22 mouse cellular contexts compared by ENCODE assay signal in genomic region chr6:147799861-147800260, GRCm38 (mm10).
DNase-seq lines count a peak whose midpoint lies in the region; ATAC-seq lines count a peak whose summit lies in the region.
"Had no signal": no experiment of that assay in that cellular context is flagged by ENCODE, and none has a peak within 500 bp of the region (broad histone marks: within the 10 kb centered on the region; RNA-seq: fewer than 3 reads in every experiment).

No protein-coding gene starts in this region.

- H3K4me2 ChIP-seq in midbrain, embryonic 16.5 days (ENCODE audit: low read length) = no peak overlapping the region
- H3K4me2 ChIP-seq: heart, embryonic 15.5 days; limb, embryonic 15.5 days; midbrain, embryonic 13.5 days had no signal

- no peaks in the 10 kb centered on the region for H3K27me3 ChIP-seq in midbrain, embryonic 16.5 days (ENCODE audit: control insufficient read depth, insufficient read depth, low read depth, low read length)
- H3K27me3 ChIP-seq in embryonic facial prominence, embryonic 10.5 days (replicated peaks; ENCODE audit: low read depth, poor library complexity, severe bottlenecking) = no peaks in the 10 kb centered on the region
- H3K27me3 ChIP-seq: heart, embryonic 15.5 days; limb, embryonic 15.5 days; midbrain, embryonic 13.5 days had no signal

- DNase-seq in ovary, adult 18-20 months (ENCODE audit: low spot score) = peak; percentile 9
- DNase-seq in ovary, postnatal 14 days (ENCODE audit: low spot score) = no peak
- DNase-seq in adrenal gland, adult 18-20 months (ENCODE audit: low spot score in 2 of 2) = peak; percentile 26 to 52
- peak; percentile 19 for DNase-seq in adrenal gland, postnatal 25 days
- no peak for DNase-seq in frontal cortex, postnatal 25 days (ENCODE audit: low spot score in 2 of 2)
- DNase-seq in embryonic facial prominence, embryonic 10.5 days (ENCODE audit: low spot score) = no peak
- DNase-seq: B cell, adult 2 months; cerebellum, adult 18-20 months; cerebellum, postnatal 10 days; kidney, adult 18-20 months; kidney, postnatal 4 days; lung, postnatal 4 days; right cerebral cortex, postnatal 4 days; thymus, postnatal 4 days had no signal

- no peaks in the 10 kb centered on the region for H3K9me3 ChIP-seq in midbrain, embryonic 16.5 days (replicated peaks; ENCODE audit: control insufficient read depth, low read length, poor library complexity, severe bottlenecking)
- H3K9me3 ChIP-seq in embryonic facial prominence, embryonic 10.5 days = no peaks in the 10 kb centered on the region
- H3K9me3 ChIP-seq: heart, embryonic 15.5 days; limb, embryonic 10.5 days; limb, embryonic 15.5 days; midbrain, embryonic 13.5 days had no signal

- 82% methylated on average over 6 of the region's 6 CpGs for WGBS in midbrain, embryonic 16.5 days
- WGBS in embryonic facial prominence, embryonic 10.5 days = 91% methylated on average over 6 of the region's 6 CpGs

- H3K27ac ChIP-seq in midbrain, embryonic 16.5 days (ENCODE audit: low read length) = no peak overlapping the region
- H3K27ac ChIP-seq in embryonic facial prominence, embryonic 10.5 days (replicated peaks) = no peak overlapping the region
- H3K27ac ChIP-seq: heart, embryonic 15.5 days; limb, embryonic 10.5 days; limb, embryonic 15.5 days; midbrain, embryonic 13.5 days had no signal

- H3K4me1 ChIP-seq in midbrain, embryonic 16.5 days (ENCODE audit: control insufficient read depth, insufficient read depth, low read length) = no peaks in the 10 kb centered on the region
- no peaks in the 10 kb centered on the region for H3K4me1 ChIP-seq in embryonic facial prominence, embryonic 10.5 days
- H3K4me1 ChIP-seq: heart, embryonic 15.5 days; limb, embryonic 10.5 days; limb, embryonic 15.5 days; midbrain, embryonic 13.5 days had no signal

- H3K9ac ChIP-seq in midbrain, embryonic 16.5 days (ENCODE audit: low read depth, low read length) = no peak overlapping the region
- H3K9ac ChIP-seq: heart, embryonic 15.5 days; limb, embryonic 15.5 days; midbrain, embryonic 13.5 days had no signal

- H3K4me3 ChIP-seq in midbrain, embryonic 16.5 days (ENCODE audit: low read depth, low read length) = no peak overlapping the region
- H3K4me3 ChIP-seq in embryonic facial prominence, embryonic 10.5 days = no peak overlapping the region
- H3K4me3 ChIP-seq: erythroblast, embryonic 14.5 days; heart, embryonic 15.5 days; limb, embryonic 10.5 days; limb, embryonic 15.5 days; midbrain, embryonic 13.5 days had no signal

- ATAC-seq in midbrain, embryonic 16.5 days = no peak
- ATAC-seq: activated CD4-positive, CD25-positive, alpha-beta regulatory T cell, adult 4 months; forebrain, embryonic 16.5 days; midbrain, embryonic 13.5 days had no signal

- H3K36me3 ChIP-seq in midbrain, embryonic 16.5 days (ENCODE audit: control insufficient read depth, insufficient read depth, low read length) = no peaks in the 10 kb centered on the region
- no peaks in the 10 kb centered on the region for H3K36me3 ChIP-seq in embryonic facial prominence, embryonic 10.5 days (replicated peaks)
- H3K36me3 ChIP-seq: heart, embryonic 15.5 days; limb, embryonic 10.5 days; limb, embryonic 15.5 days; midbrain, embryonic 13.5 days had no signal

Comparison
In these comparisons a context has a peak if more than half of its experiments do, and no peak if none do; other contexts are left out.
1. DNase-seq: peak in ovary, adult 18-20 months (single experiment), adrenal gland, adult 18-20 months (2 of 2) and adrenal gland, postnatal 25 days (single experiment); none in ovary, postnatal 14 days (single experiment), frontal cortex, postnatal 25 days (0 of 2) and embryonic facial prominence, embryonic 10.5 days (single experiment).